Mouse (Mus musculus) spleen, adult 2 months (tissue): ENCODE measurements around the gene Xlr5c. TPM values are rescaled to one million over a fixed set of nuclear protein-coding genes. Genes with fewer than 3 reads are reported as not detected.
"Not testable (repeated sequence)": the region's sequence is repeated elsewhere in the genome, so short reads cannot be mapped to it uniquely, and the experiment has no call there.

ENCODE experiments used
- DNase-seq, 2 experiments: peaks; one replicate each; pipeline versions ENCODE4 v3.0.0 to v3.0.0-alpha.2; 2012 to 2021; ENCODE audit warnings: low spot score in 2 of 2, low read depth in 1 of 2
- H3K27ac ChIP-seq: fragments of 200-500 bp; 2 replicates; pipeline ENCODE4 v1.5.1; 2012; ENCODE audit warnings: low read length, inconsistent platforms; ENCODE audit not compliant: insufficient read depth
- H3K27me3 ChIP-seq: fragments of 200-500 bp; 2 replicates; pipeline ENCODE4 v1.6.1; 2012; ENCODE audit warnings: mild to moderate bottlenecking, moderate library complexity, low read length, inconsistent platforms; ENCODE audit not compliant: control insufficient read depth, insufficient read depth
- H3K36me3 ChIP-seq: fragments of 200-500 bp; 2 replicates; pipeline ENCODE4 v1.6.1; 2012; ENCODE audit warnings: mild to moderate bottlenecking, low read length, inconsistent platforms; ENCODE audit not compliant: control insufficient read depth, insufficient read depth
- H3K4me1 ChIP-seq: fragments of 200-500 bp; 2 replicates; pipeline ENCODE4 v1.6.1; 2011; ENCODE audit warnings: inconsistent platforms; ENCODE audit not compliant: control insufficient read depth, insufficient read depth, insufficient read length
- H3K4me3 ChIP-seq: fragments of 200-500 bp; 2 replicates; pipeline ENCODE4 v1.5.1; 2011; ENCODE audit warnings: mild to moderate bottlenecking, inconsistent platforms; ENCODE audit not compliant: insufficient read depth, insufficient read length; ENCODE audit errors: extremely low read depth
- CTCF ChIP-seq: fragments of 200-500 bp; IDR thresholded peaks from 2 replicates; pipeline ENCODE4 v1.5.1; 2011; ENCODE audit warnings: mild to moderate bottlenecking, inconsistent platforms; ENCODE audit not compliant: insufficient read depth, insufficient read length, insufficient replicate concordance; ENCODE audit errors: extremely low read depth
- POLR2A ChIP-seq: fragments of 200-500 bp; IDR thresholded peaks from 2 replicates; pipeline ENCODE4 v1.6.1; 2011; ENCODE audit warnings: low read depth, low read length, inconsistent platforms
- WGBS: fragments of 180-500 bp; shearing (Covaris S2); methylation state at CpG from one replicate; pipeline ENCODE4 v1.1.7; 2018; 5-methylcytosine and 5-hydroxymethylcytosine counted together
- polyA plus RNA-seq: library from polyadenylated mRNA; depleted of rRNA; stranded (reverse); fragments of >200 nt; gene quantifications from 2 replicates; pipeline ENCODE4 v1.2.3, GENCODE M21; 2012; rRNA removed

Gene Xlr5c
- polyA plus RNA-seq, 1 experiment = not detected

DNA sequence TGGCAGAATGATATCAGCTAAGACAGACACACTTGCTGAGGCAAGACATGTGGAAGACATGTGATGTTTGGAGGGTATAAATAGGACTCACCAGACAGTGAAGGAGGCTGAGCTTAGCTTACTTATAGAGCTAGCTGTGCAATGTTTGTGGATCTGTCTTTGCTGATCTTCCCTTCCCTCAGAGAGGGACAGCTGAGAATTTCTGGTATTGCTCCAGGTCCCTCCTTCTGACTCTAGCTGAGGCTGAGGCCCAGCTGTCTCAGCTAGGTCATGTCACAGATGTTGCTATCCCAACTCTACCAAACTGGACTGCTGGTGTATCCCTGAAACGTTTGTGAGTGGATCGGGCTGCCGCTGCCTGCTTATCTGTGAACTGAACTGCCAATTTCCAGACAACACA is 28.3 kb upstream of the Xlr5c start:
- Histone ChIP-seq H3K27me3 (no peaks in the 10 kb centered on the region), H3K4me3 (no peak overlapping the region), H3K27ac (no peak overlapping the region), H3K36me3 (no peaks in the 10 kb centered on the region), H3K4me1 (no peaks in the 10 kb centered on the region)
- 75% methylated on average over 3 of the region's 3 CpGs for WGBS
- TF ChIP-seq POLR2A (no peak), CTCF (no peak)
- DNase-seq = no peak

DNA sequence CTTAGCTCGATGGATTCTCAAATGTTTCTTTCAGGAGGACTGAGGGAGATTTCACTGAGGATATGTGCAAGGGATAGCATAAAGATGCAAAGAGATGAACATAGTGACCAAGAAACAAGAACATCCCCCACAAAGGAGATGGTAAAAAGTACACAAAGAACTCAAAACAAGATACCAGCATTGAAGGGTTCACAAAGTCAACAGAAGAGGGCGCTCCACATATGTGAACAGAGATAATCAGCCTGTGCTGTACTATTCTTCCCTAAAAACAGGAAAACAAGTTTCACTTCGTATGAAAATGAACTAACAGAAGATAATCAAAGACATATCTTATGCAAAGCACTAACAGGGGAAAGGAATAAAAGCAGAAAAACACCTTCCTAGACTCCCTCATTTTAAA is 19.7 kb upstream of the Xlr5c start:
- TF ChIP-seq POLR2A = no peak
- TF ChIP-seq CTCF = no peak
- peak in 1 of 2 experiments; percentile 5 for DNase-seq
- Histone ChIP-seq H3K36me3 (no peaks in the 10 kb centered on the region), H3K27ac (no peak overlapping the region), H3K4me1 (no peaks in the 10 kb centered on the region), H3K27me3 (no peaks in the 10 kb centered on the region), H3K4me3 (no peak overlapping the region)
- WGBS = 33% methylated on average over 3 of the region's 3 CpGs

DNA sequence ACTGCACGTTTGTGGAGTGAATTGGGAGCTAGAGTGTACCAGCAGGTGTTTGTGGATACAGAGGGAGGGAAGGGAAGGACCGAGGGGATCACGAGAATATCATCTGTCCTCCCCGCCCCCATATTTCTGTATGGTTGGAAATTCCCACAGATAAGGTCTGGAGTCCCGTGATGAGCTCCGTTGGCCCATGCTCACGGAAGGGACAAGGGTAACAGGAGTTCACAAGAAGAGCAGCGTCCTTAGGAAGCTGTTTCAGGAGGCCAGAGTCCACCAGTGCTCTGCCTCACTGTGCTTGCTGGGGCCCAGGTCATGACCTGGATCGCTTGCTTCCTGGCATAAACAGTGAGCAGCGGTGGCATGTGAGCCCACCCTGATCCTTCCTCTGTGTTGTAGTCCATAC is 3.0 kb upstream of the Xlr5c start:
- DNase-seq, H3K36me3 ChIP-seq, H3K4me1 ChIP-seq, H3K4me3 ChIP-seq, H3K27me3 ChIP-seq, H3K27ac ChIP-seq: not testable (repeated sequence)
- 84% methylated on average over 10 of the region's 10 CpGs for WGBS

DNA sequence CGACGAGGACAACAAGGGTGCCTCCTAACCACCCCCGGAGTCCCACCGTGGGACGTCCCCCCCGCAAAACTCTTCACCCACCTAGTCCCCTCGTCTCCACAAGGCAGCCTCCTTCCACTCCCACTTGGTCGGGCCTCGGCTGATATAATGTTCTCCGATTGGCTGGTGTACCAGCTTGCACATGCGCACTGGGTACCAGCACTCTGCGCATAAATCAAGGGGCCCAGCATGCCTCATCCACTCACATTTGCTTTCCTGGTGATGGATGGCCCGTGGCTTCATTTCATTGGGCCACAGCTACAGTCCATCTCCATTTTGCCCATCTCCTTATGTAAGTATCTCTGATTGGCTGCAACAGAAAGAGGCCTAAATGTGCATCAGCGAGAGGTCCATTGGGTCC is 27.5 kb downstream of the Xlr5c start, which contains the start of gene Xlr3c:
Gene Xlr3c, minus strand, starts transcription at position 121 of the 400 bp plus-strand sequence.
- not testable (repeated sequence) for H3K4me3 ChIP-seq, H3K27ac ChIP-seq, H3K36me3 ChIP-seq, H3K4me1 ChIP-seq, H3K27me3 ChIP-seq, DNase-seq
- WGBS = 88% methylated on average over 14 of the region's 14 CpGs

DNA sequence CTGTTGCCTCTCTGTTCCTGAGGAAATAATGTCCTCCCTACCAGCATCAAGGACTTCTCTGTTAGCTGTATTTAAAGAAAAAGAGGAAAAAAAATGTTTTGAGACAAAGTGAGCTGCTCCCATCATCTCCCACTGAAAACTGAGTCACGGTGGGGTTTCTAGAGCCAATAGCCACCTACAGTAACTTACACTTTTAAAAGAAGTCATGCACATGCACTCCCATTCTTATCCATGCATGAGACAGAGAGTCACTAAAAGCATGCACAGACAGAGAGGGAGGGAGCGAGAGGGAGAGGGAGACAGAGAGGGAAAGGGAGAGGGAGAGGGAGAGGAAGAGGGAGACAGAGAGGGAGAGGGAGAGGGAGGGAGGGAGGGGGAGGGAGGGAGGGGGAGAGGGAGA is 30.3 kb downstream of the Xlr5c start:
- not testable (repeated sequence) for H3K27me3 ChIP-seq, H3K4me3 ChIP-seq, H3K27ac ChIP-seq, H3K36me3 ChIP-seq, H3K4me1 ChIP-seq, DNase-seq
- 82% methylated on average over 1 of the region's 2 CpGs for WGBS

DNA sequence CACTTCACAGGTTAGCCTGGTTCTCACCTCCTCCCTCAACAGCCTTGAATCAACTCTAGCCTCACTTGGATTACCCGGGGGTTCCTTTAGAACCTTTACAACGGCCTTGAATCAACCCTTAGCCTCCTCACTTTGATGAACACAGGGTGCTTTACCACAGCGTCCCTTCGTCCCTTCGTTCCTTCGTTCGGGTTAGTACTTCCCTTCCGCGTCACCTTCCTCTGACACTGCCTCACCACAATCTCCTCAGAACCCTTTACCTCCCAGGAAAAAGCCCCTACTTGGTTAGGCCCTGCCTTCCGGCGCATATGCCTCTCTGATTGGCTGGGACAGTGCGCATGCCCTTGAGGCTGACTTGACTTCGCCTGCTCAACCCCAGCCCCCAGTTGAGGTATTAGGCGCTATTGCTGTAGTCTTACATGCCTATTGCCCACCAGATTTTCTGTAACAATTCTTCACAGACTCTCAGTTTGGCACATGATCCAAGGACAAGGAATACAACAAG is 49.9 kb downstream of the Xlr5c start, which contains the start of gene Xlr4c:
Gene Xlr4c, minus strand, starts transcription at position 310 of the 505 bp plus-strand sequence.
- not testable (repeated sequence) for H3K27me3 ChIP-seq, DNase-seq, H3K4me1 ChIP-seq, H3K36me3 ChIP-seq, H3K27ac ChIP-seq
- 55% methylated on average over 14 of the region's 14 CpGs for WGBS
- peak within 1 kb of the TSS; percentile 14; the same call in 1 of the 2 replicates for H3K4me3 ChIP-seq

Other genes with a start within 250 kb of the Xlr5c start
- gene Pnma3, start 228.2 kb downstream of the Xlr5c start, polyA plus RNA-seq = not detected in 2 replicates
- gene Xlr4a, start 210.5 kb downstream of the Xlr5c start, polyA plus RNA-seq = 0.64 and 0.67 TPM in 2 replicates
- gene Xlr3a, start 195.9 kb downstream of the Xlr5c start, polyA plus RNA-seq = 0.11 TPM in 1 of 2 replicates, not detected in the other
- gene Gm14685, start 175.9 kb downstream of the Xlr5c start, polyA plus RNA-seq = not detected in 2 replicates
- not detected in 2 replicates for gene Xlr5b, start 144.2 kb downstream of the Xlr5c start, polyA plus RNA-seq
- gene DXBay18, start 143.5 kb downstream of the Xlr5c start, polyA plus RNA-seq = 0.05 TPM in 1 of 2 replicates, not detected in the other
- not detected in 2 replicates for gene Spin2d, start 116.0 kb downstream of the Xlr5c start, polyA plus RNA-seq
- gene Xlr3b, start 100.8 kb downstream of the Xlr5c start, polyA plus RNA-seq = 0.07 and 1.1 TPM in 2 replicates
- gene Xlr4b, start 78.6 kb downstream of the Xlr5c start, polyA plus RNA-seq = 1.7 and 2.2 TPM in 2 replicates
- 9.9 and 16.7 TPM in 2 replicates for gene F8a, start 64.7 kb downstream of the Xlr5c start, polyA plus RNA-seq
- 0.97 and 1.4 TPM in 2 replicates for gene Xlr4c, start 49.8 kb downstream of the Xlr5c start, polyA plus RNA-seq
- not detected in 2 replicates for gene Xlr3c, start 27.6 kb downstream of the Xlr5c start, polyA plus RNA-seq
- gene Xlr5a, start within 50 bp of the Xlr5c start, polyA plus RNA-seq = not detected in 2 replicates
- not detected in 2 replicates for gene Gm45015, start 43.9 kb upstream of the Xlr5c start, polyA plus RNA-seq
- 10.3 and 12.7 TPM in 2 replicates for gene Zfp275, start 49.6 kb upstream of the Xlr5c start, polyA plus RNA-seq
- not detected in 2 replicates for gene Gm18336, start 105.8 kb upstream of the Xlr5c start, polyA plus RNA-seq
- 0.04 TPM in 1 of 2 replicates, not detected in the other for gene Zfp92, start 118.1 kb upstream of the Xlr5c start, polyA plus RNA-seq
- gene Trex2, start 142.4 kb upstream of the Xlr5c start, polyA plus RNA-seq = not detected in 2 replicates
- 8.6 and 9.2 TPM in 2 replicates for gene Haus7, start 166.1 kb upstream of the Xlr5c start, polyA plus RNA-seq
- 280 and 317 TPM in 2 replicates for gene Bgn, start 190.6 kb upstream of the Xlr5c start, polyA plus RNA-seq
- gene Atp2b3, start 210.1 kb upstream of the Xlr5c start, polyA plus RNA-seq = not detected in 2 replicates